Mouse (Mus musculus) liver, postnatal 0 days (tissue): Measurements from ENCODE around the gene Eva1c. TPM values are rescaled to one million over a fixed set of nuclear protein-coding genes. Genes with fewer than 3 reads are reported as not detected.
A peak's percentile ranks its signal among the peaks of the same experiment; 100 is the strongest.

Experiments
- ATAC-seq: fragments of 200-750 bp; cut with Nextera tagmentation; 2 replicates; pipeline ENCODE4 v1.8.0; 2017; ENCODE audit warnings: mild to moderate bottlenecking, moderate library complexity
- DNase-seq: peaks from one replicate; pipeline ENCODE4 v3.0.0-alpha.2; 2016
- H3K27ac ChIP-seq: fragments of 300-500 bp; sonication (generic); 2 replicates; pipeline ENCODE4 v1.5.1; 2014; ENCODE audit warnings: antibody characterized with exemption, moderate library complexity, mild to moderate bottlenecking, low read depth
- H3K27me3 ChIP-seq: fragments of 300-500 bp; sonication (generic); 2 replicates; pipeline ENCODE4 v1.6.1; 2014; ENCODE audit warnings: low read length, control low read depth, mixed read lengths; ENCODE audit not compliant: insufficient read depth
- H3K36me3 ChIP-seq: fragments of 300-500 bp; sonication (generic); replicated peaks from 2 replicates; pipeline ENCODE4 v1.6.1; 2014; ENCODE audit warnings: mild to moderate bottlenecking, control low read depth, low read length, moderate library complexity, mixed read lengths; ENCODE audit not compliant: insufficient read depth
- H3K4me1 ChIP-seq: fragments of 300-500 bp; sonication (generic); 2 replicates; pipeline ENCODE4 v1.6.1; 2014; ENCODE audit warnings: antibody characterized with exemption, mild to moderate bottlenecking, control low read depth; ENCODE audit not compliant: insufficient read depth
- H3K4me2 ChIP-seq: fragments of 300-500 bp; sonication (generic); 2 replicates; pipeline ENCODE4 v1.6.1; 2014; ENCODE audit warnings: low read depth, mild to moderate bottlenecking, low read length, moderate library complexity, mixed read lengths
- H3K4me3 ChIP-seq: fragments of 300-500 bp; sonication (generic); 2 replicates; pipeline ENCODE4 v1.5.1; 2014; ENCODE audit warnings: low read depth, low read length
- H3K9ac ChIP-seq: fragments of 300-500 bp; sonication (generic); replicated peaks from 2 replicates; pipeline ENCODE4 v1.6.1; 2014; ENCODE audit warnings: mild to moderate bottlenecking, moderate library complexity
- H3K9me3 ChIP-seq: fragments of 300-500 bp; sonication (generic); 2 replicates; pipeline ENCODE4 v1.6.1; 2016; ENCODE audit warnings: mild to moderate bottlenecking, control low read depth, low read length, mixed read lengths
- CTCF ChIP-seq: sonication (generic); IDR thresholded peaks from 2 replicates; pipeline ENCODE4 v1.5.1; 2016; ENCODE audit warnings: antibody characterized with exemption, low read depth
- EP300 ChIP-seq: IDR thresholded peaks from 2 replicates; pipeline ENCODE4 v1.6.1; 2016; ENCODE audit warnings: antibody characterized with exemption, low read depth, mild to moderate bottlenecking
- WGBS: fragments of 180-500 bp; shearing (Covaris S2); extraction: QIAGEN DNeasy Blood & Tissue Kit; methylation state at CpG from one replicate; pipeline ENCODE4 v1.1.7; 2014; ENCODE audit not compliant: insufficient replicate concordance; 5-methylcytosine and 5-hydroxymethylcytosine counted together
- polyA plus RNA-seq: library from polyadenylated mRNA; unstranded; fragments of >200 nt; fragmentation: Nextera tagmentation; extraction: Ambion mirVana; gene quantifications from 2 replicates; pipeline ENCODE4 v1.2.1, GENCODE M21; 2015

Gene Eva1c
- polyA plus RNA-seq, 1 experiment from 2014 or later = 1.1 TPM

- H3K27me3 ChIP-seq = no peaks in the 10 kb centered on the region
- H3K27ac ChIP-seq = no peak overlapping the region
- TF ChIP-seq CTCF (no peak), EP300 (no peak)
- ATAC-seq (peak; percentile 59; the same call in 1 of the 2 replicates), DNase-seq (peak; percentile 26)
- H3K9me3 ChIP-seq = no peaks in the 10 kb centered on the region
- H3K4me1 ChIP-seq = peaks cover 2% of the 10 kb centered on the region; the same call in 1 of the 2 replicates
- 46% methylated on average over 9 of the region's 9 CpGs for WGBS
- no peak overlapping the region for H3K4me2 ChIP-seq
- H3K36me3 ChIP-seq = no peaks in the 10 kb centered on the region
- no peak overlapping the region for H3K9ac ChIP-seq
- H3K4me3 ChIP-seq = no peak overlapping the region
These were observed 39.1 kb downstream of the Eva1c start for GRCm38 (mm10) chr16:90865652-90866051.

DNA sequence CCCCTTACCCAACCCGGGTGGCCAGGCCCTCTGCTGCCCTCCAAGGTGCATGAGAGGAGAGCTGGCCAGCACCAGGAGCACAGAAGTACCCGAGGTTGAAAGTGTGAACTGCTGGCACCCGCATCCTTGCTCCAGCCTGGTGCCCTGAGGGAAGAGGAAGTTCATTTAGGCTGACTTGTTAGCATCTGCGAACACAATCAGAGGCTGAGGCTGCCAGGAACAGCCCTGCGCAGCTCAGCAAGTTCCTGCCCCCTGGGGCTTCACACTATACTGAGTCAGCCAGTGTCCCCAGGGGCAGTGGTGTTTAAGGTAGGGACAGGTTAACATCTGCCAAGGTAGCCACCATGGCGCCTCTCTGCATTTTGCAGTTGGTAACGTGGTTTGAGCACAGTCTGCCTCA, 41.6 kb downstream of the Eva1c start:
- TF ChIP-seq CTCF (no peak), EP300 (no peak)
- Histone ChIP-seq H3K9me3 (no peaks in the 10 kb centered on the region), H3K27ac (no peak overlapping the region), H3K4me1 (no peaks in the 10 kb centered on the region; the same call in 1 of the 2 replicates), H3K27me3 (no peaks in the 10 kb centered on the region), H3K9ac (no peak overlapping the region; the same call in 1 of the 2 replicates), H3K36me3 (no peaks in the 10 kb centered on the region), H3K4me2 (no peak overlapping the region), H3K4me3 (no peak overlapping the region)
- no peak for ATAC-seq
- no peak for DNase-seq
- WGBS = 20% methylated on average over 7 of the region's 7 CpGs

DNA sequence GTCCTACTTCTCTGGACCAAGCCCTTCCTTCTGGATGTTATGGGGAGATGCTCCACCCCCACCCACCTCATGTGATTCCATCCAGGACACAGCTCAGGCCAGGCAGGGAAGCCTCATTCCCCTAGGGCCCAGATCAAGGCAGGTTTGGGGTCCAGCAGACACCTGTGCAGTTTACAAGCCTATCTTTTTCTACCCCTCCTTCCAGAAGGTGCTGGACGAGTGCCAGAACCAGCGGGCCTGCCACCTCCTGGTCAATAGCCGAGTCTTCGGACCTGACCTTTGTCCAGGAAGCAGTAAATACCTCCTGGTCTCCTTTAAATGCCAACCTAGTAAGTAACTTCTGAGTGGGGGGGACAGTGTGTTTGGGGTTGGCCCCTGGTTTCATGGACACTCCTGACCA, 42.8 kb downstream of the Eva1c start:
- ATAC-seq = no peak

GRCm38 (mm10) chr16:90872936-90873335, 46.4 kb downstream of the Eva1c start:
- Histone ChIP-seq H3K4me2 (no peak overlapping the region), H3K9me3 (no peaks in the 10 kb centered on the region), H3K4me3 (no peak overlapping the region), H3K27ac (no peak overlapping the region), H3K36me3 (no peaks in the 10 kb centered on the region), H3K27me3 (no peaks in the 10 kb centered on the region), H3K9ac (no peak overlapping the region), H3K4me1 (no peaks in the 10 kb centered on the region; the same call in 1 of the 2 replicates)
- DNase-seq (no peak), ATAC-seq (no peak)
- 65% methylated on average over 8 of the region's 8 CpGs for WGBS
- TF ChIP-seq EP300 = no peak
- no peak for TF ChIP-seq CTCF

More for the DNA sequence above, 42.8 kb downstream of the Eva1c start:
- no peak for DNase-seq
- Histone ChIP-seq H3K4me1 (no peaks in the 10 kb centered on the region; the same call in 1 of the 2 replicates), H3K27ac (no peak overlapping the region), H3K36me3 (no peaks in the 10 kb centered on the region), H3K27me3 (no peaks in the 10 kb centered on the region), H3K9me3 (no peaks in the 10 kb centered on the region), H3K9ac (no peak overlapping the region), H3K4me3 (no peak overlapping the region), H3K4me2 (no peak overlapping the region)
- TF ChIP-seq CTCF (no peak), EP300 (no peak)
- WGBS = 66% methylated on average over 4 of the region's 4 CpGs

DNA sequence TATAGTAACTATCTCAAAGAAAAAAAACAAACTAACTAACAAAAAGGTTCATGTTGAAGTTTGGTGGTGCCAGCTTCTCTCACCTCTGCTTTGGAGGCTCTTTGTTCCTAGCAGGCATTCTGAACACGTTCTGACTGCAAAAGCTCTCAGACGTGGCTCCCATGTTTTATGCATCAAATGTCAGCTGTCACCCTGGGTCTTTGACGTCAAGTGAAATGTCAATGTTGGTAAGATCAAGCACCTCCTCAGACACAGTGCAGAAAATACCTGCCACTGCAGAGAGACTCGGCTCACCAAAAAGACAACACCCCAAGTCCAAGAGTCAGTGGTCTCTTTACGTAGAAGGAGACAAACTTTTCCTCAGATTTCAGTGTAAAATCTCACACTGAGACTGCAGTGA, 48.0 kb downstream of the Eva1c start:
- Histone ChIP-seq H3K36me3 (no peaks in the 10 kb centered on the region), H3K9ac (no peak overlapping the region), H3K27ac (no peak overlapping the region), H3K4me3 (no peak overlapping the region), H3K9me3 (no peaks in the 10 kb centered on the region), H3K4me2 (no peak overlapping the region), H3K4me1 (no peaks in the 10 kb centered on the region), H3K27me3 (no peaks in the 10 kb centered on the region)
- ATAC-seq (no peak), DNase-seq (no peak)
- TF ChIP-seq CTCF (no peak), EP300 (no peak)
- WGBS = 60% methylated on average over 5 of the region's 5 CpGs

GRCm38 (mm10) chr16:90878135-90878860, 51.8 kb downstream of the Eva1c start:
- 78% methylated on average over 3 of the region's 3 CpGs for WGBS
- Histone ChIP-seq H3K4me2 (no peak overlapping the region), H3K36me3 (no peaks in the 10 kb centered on the region), H3K4me3 (no peak overlapping the region), H3K9ac (no peak overlapping the region), H3K27me3 (no peaks in the 10 kb centered on the region), H3K9me3 (no peaks in the 10 kb centered on the region), H3K4me1 (no peaks in the 10 kb centered on the region), H3K27ac (no peak overlapping the region)
- no peak for DNase-seq
- no peak for TF ChIP-seq CTCF
- no peak for TF ChIP-seq EP300
- no peak for ATAC-seq
